Mouse (Mus musculus): ENCODE measurements around the gene 2410131K14Rik.

DNA sequence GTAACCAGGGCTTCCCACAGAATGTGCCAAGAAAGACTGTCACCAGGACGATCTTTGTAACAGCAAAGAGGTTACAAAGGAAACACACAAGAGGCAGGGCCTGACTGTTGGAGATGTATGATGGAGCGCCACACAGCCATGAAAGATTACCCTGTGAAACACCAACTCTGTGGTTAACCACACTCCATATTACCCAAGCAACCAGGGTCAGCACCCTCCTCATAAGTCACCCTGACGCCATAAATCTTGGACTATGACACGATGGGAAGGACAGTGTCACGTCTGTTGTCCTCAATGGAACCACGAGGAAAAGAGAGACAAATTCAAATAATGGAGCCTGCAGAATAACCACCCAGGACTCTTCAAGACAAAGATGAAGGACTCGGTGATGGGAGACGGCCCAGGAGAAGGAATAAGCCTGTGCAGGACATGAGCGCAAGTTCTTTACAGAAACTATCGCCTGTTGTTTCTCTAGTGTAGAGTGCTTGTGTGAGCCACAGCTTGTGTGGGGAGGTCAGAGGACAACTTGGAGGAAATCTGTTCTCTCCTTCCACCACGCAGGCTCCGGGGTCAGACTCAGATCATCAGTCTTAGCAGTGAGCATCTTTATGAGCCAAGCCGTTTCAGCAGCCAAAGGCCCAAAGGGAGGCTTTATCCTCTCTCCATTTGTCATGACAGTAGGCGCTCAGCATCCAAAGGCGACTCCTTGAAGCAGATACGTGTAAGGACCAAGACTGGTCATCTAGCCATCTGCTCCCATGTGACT is 40.2 kb upstream of the 2410131K14Rik start:
- TF ChIP-seq POLR2A (IDR thresholded peaks at IDR 0.05; ENCODE audit: insufficient read depth, low read depth, low read length) = no peak
- no peak for TF ChIP-seq CTCF (IDR thresholded peaks at IDR 0.05)
